Mouse (Mus musculus) forebrain, embryonic 11.5 days (tissue): Measurements from ENCODE around the gene Rnf166. TPM values are rescaled to one million over a fixed set of nuclear protein-coding genes. Genes with fewer than 3 reads are reported as not detected.
A peak's percentile ranks its signal among the peaks of the same experiment; 100 is the strongest.

Experiments
- ATAC-seq: fragments of 200-750 bp; cut with Nextera tagmentation; replicated peaks from 2 replicates; pipeline ENCODE4 v1.8.0; 2017; ENCODE audit warnings: moderate TSS enrichment; ENCODE audit not compliant: low FRiP score
- DNase-seq: peaks from one replicate; pipeline ENCODE4 v3.0.0-alpha.2; 2017; ENCODE audit warnings: low spot score
- H3K27ac ChIP-seq: fragments of 300-500 bp; sonication (generic); 2 replicates; pipeline ENCODE4 v1.5.1; 2014; ENCODE audit warnings: low read depth, low read length
- H3K27me3 ChIP-seq: fragments of 300-500 bp; sonication (generic); 2 replicates; pipeline ENCODE4 v1.6.1; 2014; ENCODE audit warnings: mild to moderate bottlenecking, low read length, mixed read lengths; ENCODE audit not compliant: control insufficient read depth, insufficient read depth
- H3K36me3 ChIP-seq: fragments of 300-500 bp; sonication (generic); 2 replicates; pipeline ENCODE4 v1.6.1; 2014; ENCODE audit warnings: mild to moderate bottlenecking, low read length, moderate library complexity, mixed read lengths; ENCODE audit not compliant: control insufficient read depth, insufficient read depth
- H3K4me1 ChIP-seq: fragments of 300-500 bp; sonication (generic); replicated peaks from 2 replicates; pipeline ENCODE4 v1.6.1; 2014; ENCODE audit warnings: low read length, mixed read lengths; ENCODE audit not compliant: control insufficient read depth, insufficient read depth
- H3K4me2 ChIP-seq: fragments of 300-500 bp; sonication (generic); 2 replicates; pipeline ENCODE4 v1.6.1; 2014; ENCODE audit warnings: low read depth, mild to moderate bottlenecking, low read length, moderate library complexity, mixed read lengths; ENCODE audit not compliant: severe bottlenecking
- H3K4me3 ChIP-seq: fragments of 300-500 bp; sonication (generic); 2 replicates; pipeline ENCODE4 v1.5.1; 2014; ENCODE audit warnings: low read depth, low read length
- H3K9ac ChIP-seq: fragments of 300-500 bp; sonication (generic); 2 replicates; pipeline ENCODE4 v1.6.1; 2014; ENCODE audit warnings: low read length
- H3K9me3 ChIP-seq: fragments of 300-500 bp; sonication (generic); 2 replicates; pipeline ENCODE4 v1.6.1; 2016; ENCODE audit warnings: low read length, mixed read lengths; ENCODE audit not compliant: control insufficient read depth
- WGBS: fragments of 180-500 bp; shearing (Covaris S2); extraction: QIAGEN DNeasy Blood & Tissue Kit; methylation state at CpG from one replicate; pipeline ENCODE4 v1.1.7; 2014; 5-methylcytosine and 5-hydroxymethylcytosine counted together
- polyA plus RNA-seq: library from polyadenylated mRNA; unstranded; fragments of >200 nt; fragmentation: Nextera tagmentation; extraction: Ambion mirVana; gene quantifications from 2 replicates; pipeline ENCODE4 v1.2.1, GENCODE M21; 2014

The Rnf166 gene
- polyA plus RNA-seq, 1 experiment from 2014 or later, result 31.2 TPM

- WGBS, result 94% methylated on average over 14 of the region's 14 CpGs
- ATAC-seq (no peak), DNase-seq (no peak)
- H3K9ac ChIP-seq, result no peak overlapping the region
- H3K4me1 ChIP-seq, result peaks cover 9% of the 10 kb centered on the region
- H3K27ac ChIP-seq, result no peak overlapping the region
- no peaks in the 10 kb centered on the region for H3K27me3 ChIP-seq
- H3K4me3 ChIP-seq, result no peak overlapping the region
- H3K4me2 ChIP-seq, result no peak overlapping the region
- no peaks in the 10 kb centered on the region for H3K9me3 ChIP-seq
- H3K36me3 ChIP-seq, result no peaks in the 10 kb centered on the region
These were observed 39.8 kb upstream of the Rnf166 start for GRCm38 (mm10) chr8:122515699-122516098.

DNA sequence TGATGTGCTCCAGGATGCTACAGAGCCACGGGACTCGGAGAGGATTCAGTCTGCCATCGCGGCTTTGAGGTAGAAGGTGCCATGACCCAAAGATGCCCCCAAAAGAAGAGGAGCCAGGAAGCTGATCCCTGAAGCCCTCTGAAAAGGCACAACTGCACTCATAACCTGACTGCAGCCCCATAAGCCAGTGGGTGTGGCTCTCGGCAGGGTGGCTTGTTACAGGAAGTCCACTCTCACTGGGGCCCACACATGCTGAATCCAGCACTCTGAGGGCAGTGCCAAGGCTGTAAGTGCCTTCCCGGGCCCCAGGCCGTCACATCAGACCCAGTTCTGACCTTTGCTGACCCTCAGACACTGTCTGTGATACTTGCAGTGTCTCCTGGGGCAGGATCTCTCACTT, 36.5 kb upstream of the Rnf166 start:
- Histone ChIP-seq H3K9ac (no peak overlapping the region), H3K4me2 (no peak overlapping the region), H3K4me1 (peaks cover 1% of the 10 kb centered on the region), H3K27me3 (no peaks in the 10 kb centered on the region), H3K36me3 (no peaks in the 10 kb centered on the region), H3K9me3 (no peaks in the 10 kb centered on the region), H3K27ac (no peak overlapping the region), H3K4me3 (no peak overlapping the region)
- DNase-seq (no peak), ATAC-seq (no peak)
- WGBS, result 88% methylated on average over 7 of the region's 7 CpGs

- no peak overlapping the region for H3K4me2 ChIP-seq
- no peak overlapping the region for H3K9ac ChIP-seq
- no peak for DNase-seq
- H3K27ac ChIP-seq, result no peak overlapping the region
- H3K4me1 ChIP-seq, result no peaks in the 10 kb centered on the region
- H3K4me3 ChIP-seq, result no peak overlapping the region
- H3K27me3 ChIP-seq, result no peaks in the 10 kb centered on the region
- no peak for ATAC-seq
- H3K9me3 ChIP-seq, result no peaks in the 10 kb centered on the region
- 88% methylated on average over 16 of the region's 16 CpGs for WGBS
- H3K36me3 ChIP-seq, result no peaks in the 10 kb centered on the region
These were observed 35.7 kb upstream of the Rnf166 start for GRCm38 (mm10) chr8:122511552-122511951.

DNA sequence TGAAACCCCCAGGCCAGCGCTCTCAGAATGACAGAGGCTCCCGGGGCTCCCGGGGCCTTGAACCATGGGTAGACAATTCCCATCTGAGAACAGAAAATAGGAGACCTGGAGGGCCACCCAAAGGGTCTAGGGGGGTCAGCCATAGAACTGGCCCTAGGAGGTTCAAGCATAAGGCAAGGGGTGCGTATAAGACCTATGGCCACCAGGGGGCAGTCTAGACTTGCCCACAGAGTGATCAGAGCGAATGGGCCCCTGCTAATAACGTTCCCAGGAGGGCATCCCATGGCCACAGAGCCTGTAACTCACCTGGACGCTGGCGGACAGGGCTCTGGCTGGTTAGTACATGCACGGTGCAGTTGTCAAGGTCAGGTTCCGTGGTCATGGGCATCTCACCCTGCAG, 25.0 kb upstream of the Rnf166 start:
- Histone ChIP-seq H3K4me1 (no peaks in the 10 kb centered on the region; the same call in 1 of the 2 replicates), H3K4me3 (no peak overlapping the region), H3K27me3 (no peaks in the 10 kb centered on the region), H3K9me3 (no peaks in the 10 kb centered on the region), H3K4me2 (no peak overlapping the region), H3K27ac (no peak overlapping the region), H3K9ac (no peak overlapping the region), H3K36me3 (no peaks in the 10 kb centered on the region)
- ATAC-seq, result 0 out of 2 replicates have a peak, but pooled peaks have one; percentile 56
- WGBS, result 40% methylated on average over 10 of the region's 10 CpGs
- peak; percentile 85 for DNase-seq

- DNase-seq, result no peak
- 73% methylated on average over 17 of the region's 17 CpGs for WGBS
- H3K4me1 ChIP-seq, result no peaks in the 10 kb centered on the region
- no peaks in the 10 kb centered on the region for H3K36me3 ChIP-seq
- no peak for ATAC-seq
- H3K4me3 ChIP-seq, result no peak overlapping the region
- no peaks in the 10 kb centered on the region for H3K27me3 ChIP-seq
- H3K9me3 ChIP-seq, result no peaks in the 10 kb centered on the region
- H3K9ac ChIP-seq, result no peak overlapping the region
- H3K4me2 ChIP-seq, result no peak overlapping the region
- H3K27ac ChIP-seq, result no peak overlapping the region
These were observed 22.0 kb upstream of the Rnf166 start for GRCm38 (mm10) chr8:122497912-122498311.

GRCm38 (mm10) chr8:122497016-122497734, 21.3 kb upstream of the Rnf166 start:
- no peaks in the 10 kb centered on the region for H3K4me1 ChIP-seq
- ATAC-seq (no peak), DNase-seq (no peak)
- H3K4me3 ChIP-seq, result no peak overlapping the region
- H3K27me3 ChIP-seq, result no peaks in the 10 kb centered on the region
- H3K4me2 ChIP-seq, result no peak overlapping the region
- H3K36me3 ChIP-seq, result no peaks in the 10 kb centered on the region
- no peak overlapping the region for H3K9ac ChIP-seq
- no peaks in the 10 kb centered on the region for H3K9me3 ChIP-seq
- no peak overlapping the region for H3K27ac ChIP-seq
- 89% methylated on average over 12 of the region's 12 CpGs for WGBS

DNA sequence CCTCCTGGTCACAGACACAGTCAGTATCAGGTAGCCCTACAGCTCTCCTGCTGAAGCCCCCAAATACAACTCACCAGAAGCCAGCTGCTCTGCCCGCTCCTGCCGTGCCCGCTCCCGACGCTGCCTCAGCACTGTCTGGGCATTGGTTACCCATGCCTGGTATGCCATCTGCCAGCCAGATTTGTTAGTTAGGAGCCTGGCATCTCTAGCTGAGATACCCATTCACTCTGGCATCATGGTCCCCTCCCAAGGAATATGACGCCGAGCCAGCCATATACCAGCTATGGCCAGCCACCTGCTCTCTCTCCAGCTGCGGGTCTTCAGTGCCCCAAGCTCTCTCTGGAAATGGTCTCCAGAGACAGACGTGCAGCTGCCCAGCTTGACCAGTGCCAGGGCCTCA, 12.5 kb upstream of the Rnf166 start:
- Histone ChIP-seq H3K27ac (no peak overlapping the region), H3K9ac (no peak overlapping the region), H3K4me1 (no peaks in the 10 kb centered on the region), H3K27me3 (no peaks in the 10 kb centered on the region), H3K4me3 (no peak overlapping the region), H3K4me2 (no peak overlapping the region), H3K36me3 (peaks cover 7% of the 10 kb centered on the region), H3K9me3 (no peaks in the 10 kb centered on the region)
- WGBS, result 93% methylated on average over 9 of the region's 9 CpGs
- ATAC-seq (no peak), DNase-seq (no peak)

GRCm38 (mm10) chr8:122484831-122485230, 9.0 kb upstream of the Rnf166 start:
- H3K27ac ChIP-seq, result no peak overlapping the region
- H3K9me3 ChIP-seq, result no peaks in the 10 kb centered on the region
- no peaks in the 10 kb centered on the region for H3K27me3 ChIP-seq
- WGBS, result 93% methylated on average over 12 of the region's 12 CpGs
- H3K4me2 ChIP-seq, result no peak overlapping the region
- peaks cover 9% of the 10 kb centered on the region for H3K36me3 ChIP-seq
- no peak for ATAC-seq
- H3K9ac ChIP-seq, result no peak overlapping the region
- H3K4me3 ChIP-seq, result no peak overlapping the region
- no peaks in the 10 kb centered on the region for H3K4me1 ChIP-seq
- no peak for DNase-seq

- no peak for ATAC-seq
- DNase-seq, result no peak
- H3K27ac ChIP-seq, result no peak overlapping the region
- H3K9ac ChIP-seq, result no peak overlapping the region
- no peaks in the 10 kb centered on the region for H3K27me3 ChIP-seq
- no peaks in the 10 kb centered on the region for H3K4me1 ChIP-seq
- peaks cover 9% of the 10 kb centered on the region for H3K36me3 ChIP-seq
- H3K4me2 ChIP-seq, result no peak overlapping the region
- H3K4me3 ChIP-seq, result no peak overlapping the region
- 96% methylated on average over 7 of the region's 7 CpGs for WGBS
- H3K9me3 ChIP-seq, result no peaks in the 10 kb centered on the region
These were observed 8.0 kb upstream of the Rnf166 start for GRCm38 (mm10) chr8:122483877-122484276.
